Mouse (Mus musculus) kidney, adult 2 months (tissue): ENCODE results near the gene Arl4c.

Experiments used
- CTCF ChIP-seq: fragments of 200-500 bp; conservative IDR thresholded peaks from 2 replicates; pipeline ENCODE4 v1.5.1; 2011; ENCODE audit warnings: low read depth, mild to moderate bottlenecking, control low read depth, low read length, moderate library complexity, mixed read lengths; ENCODE audit not compliant: insufficient read depth, insufficient read length
- POLR2A ChIP-seq: fragments of 200-500 bp; IDR thresholded peaks from one replicate; pipeline ENCODE4 v1.6.1; 2011; ENCODE audit warnings: low read depth, low read length, control low read depth

- TF ChIP-seq CTCF (no peak), POLR2A (no peak)
These were observed 69.2 kb downstream of the Arl4c start for GRCm38 (mm10) chr1:88632851-88633250.
